Mouse (Mus musculus) liver, embryonic 14.5 days (tissue): ENCODE measurements around the gene Ms4a6c. TPM values are rescaled to one million over a fixed set of nuclear protein-coding genes. Genes with fewer than 3 reads are reported as not detected.
"Not testable (repeated sequence)": the region's sequence is repeated elsewhere in the genome, so short reads cannot be mapped to it uniquely, and the experiment has no call there.

Experiments
- ATAC-seq: fragments of 200-750 bp; cut with Nextera tagmentation; 2 replicates; pipeline ENCODE4 v1.8.0; 2017; ENCODE audit warnings: moderate number of reproducible peaks, mild to moderate bottlenecking, moderate library complexity; ENCODE audit not compliant: insufficient read depth
- DNase-seq, 3 experiments: peaks; one replicate each; pipeline ENCODE4 v3.0.0-alpha.2; 2012 to 2013; ENCODE audit warnings: low read depth in 3 of 3, low spot score in 3 of 3
- H3K27ac ChIP-seq: fragments of 300-500 bp; sonication (generic); 2 replicates; pipeline ENCODE4 v1.5.1; 2014; ENCODE audit warnings: moderate library complexity, mild to moderate bottlenecking, control low read depth, inconsistent platforms
- H3K27me3 ChIP-seq: fragments of 300-500 bp; sonication (generic); 2 replicates; pipeline ENCODE4 v1.6.1; 2014; ENCODE audit warnings: mild to moderate bottlenecking, low read length, moderate library complexity; ENCODE audit not compliant: control insufficient read depth, insufficient read depth
- H3K36me3 ChIP-seq: fragments of 300-500 bp; sonication (generic); replicated peaks from 2 replicates; pipeline ENCODE4 v1.6.1; 2014; ENCODE audit warnings: low read depth; ENCODE audit not compliant: control insufficient read depth, insufficient read depth
- H3K4me1 ChIP-seq, 2 experiments: fragments of 200-500 bp in 1 of 2; fragments of 300-500 bp in 1 of 2; sonication (generic) in 1 of 2; replicated peaks; 2 replicates each; pipeline ENCODE4 v1.6.1; 2012 to 2014; ENCODE audit warnings: antibody characterized with exemption in 1 of 2, inconsistent platforms in 1 of 2, low read length in 1 of 2; ENCODE audit not compliant: control insufficient read depth in 2 of 2, insufficient read depth in 2 of 2
- H3K4me2 ChIP-seq: fragments of 300-500 bp; sonication (generic); 2 replicates; pipeline ENCODE4 v1.6.1; 2014; ENCODE audit warnings: low read depth, mild to moderate bottlenecking, control low read depth, moderate library complexity
- H3K4me3 ChIP-seq, 2 experiments: fragments of 200-500 bp in 1 of 2; fragments of 300-500 bp in 1 of 2; sonication (generic) in 1 of 2; 2 replicates each; pipeline ENCODE4 v1.5.1; 2012 to 2014; ENCODE audit warnings: low read depth in 2 of 2, low read length in 2 of 2, mild to moderate bottlenecking in 2 of 2, control low read depth in 1 of 2, inconsistent platforms in 1 of 2, moderate library complexity in 1 of 2; ENCODE audit not compliant: insufficient read depth in 1 of 2
- H3K9ac ChIP-seq: fragments of 300-500 bp; sonication (generic); replicated peaks from 2 replicates; pipeline ENCODE4 v1.6.1; 2014; ENCODE audit warnings: mild to moderate bottlenecking, control low read depth, moderate library complexity
- H3K9me3 ChIP-seq: fragments of 300-500 bp; sonication (generic); 2 replicates; pipeline ENCODE4 v1.6.1; 2016; ENCODE audit warnings: low read length, mixed read lengths; ENCODE audit not compliant: control insufficient read depth
- CTCF ChIP-seq: IDR thresholded peaks from 2 replicates; pipeline ENCODE4 v1.5.1; 2016; ENCODE audit warnings: antibody characterized with exemption, low read depth, control low read depth
- EP300 ChIP-seq: IDR thresholded peaks from 2 replicates; pipeline ENCODE4 v1.6.1; 2016; ENCODE audit warnings: antibody characterized with exemption, low read depth
- WGBS: fragments of 180-500 bp; shearing (Covaris S2); extraction: QIAGEN DNeasy Blood & Tissue Kit; methylation state at CpG from one replicate; pipeline ENCODE4 v1.1.7; 2014; ENCODE audit not compliant: insufficient replicate concordance; 5-methylcytosine and 5-hydroxymethylcytosine counted together
- polyA plus RNA-seq, 2 experiments: library from polyadenylated mRNA; depleted of rRNA in 1 of 2; stranded (reverse) in 1 of 2; unstranded in 1 of 2; fragments of >200 nt; fragmentation: Nextera tagmentation in 1 of 2; extraction: Ambion mirVana in 1 of 2; gene quantifications; 2 replicates each; pipeline versions ENCODE4 v1.2.1 to v1.2.3; 2012 to 2014

The Ms4a6c gene
- polyA plus RNA-seq, 2 experiments, result 4.2 to 6.3 TPM

GRCm38 (mm10) chr19:11486599-11486998 is 17.4 kb downstream of the Ms4a6c start:
- Histone ChIP-seq H3K9ac (no peak overlapping the region), H3K36me3 (no peaks in the 10 kb centered on the region), H3K4me3 (no peak overlapping the region), H3K4me2 (no peak overlapping the region), H3K27me3 (no peaks in the 10 kb centered on the region), H3K9me3 (no peaks in the 10 kb centered on the region), H3K4me1 (0 out of 4 replicates have a peak, but pooled peaks cover 0 to 1% of the 10 kb centered on the region in 2 experiments), H3K27ac (no peak overlapping the region)
- WGBS, result 61% methylated on average over 1 of the region's 1 CpGs
- TF ChIP-seq CTCF (no peak), EP300 (no peak)
- ATAC-seq (no peak), DNase-seq (no peak)

GRCm38 (mm10) chr19:11491406-11492189 is 22.4 kb downstream of the Ms4a6c start:
- H3K36me3 ChIP-seq, result no peaks in the 10 kb centered on the region
- no peak overlapping the region for H3K27ac ChIP-seq
- TF ChIP-seq CTCF, result no peak
- TF ChIP-seq EP300, result no peak
- no peaks in the 10 kb centered on the region for H3K4me1 ChIP-seq
- DNase-seq, result no peak
- 39% methylated on average over 4 of the region's 4 CpGs for WGBS
- no peak overlapping the region for H3K9ac ChIP-seq
- ATAC-seq, result no peak
- H3K4me3 ChIP-seq, result no peak overlapping the region
- H3K27me3 ChIP-seq, result no peaks in the 10 kb centered on the region
- H3K4me2 ChIP-seq, result no peak overlapping the region
- no peaks in the 10 kb centered on the region for H3K9me3 ChIP-seq

GRCm38 (mm10) chr19:11492671-11493070 is 23.5 kb downstream of the Ms4a6c start:
- 64% methylated on average over 1 of the region's 1 CpGs for WGBS
- ATAC-seq, result no peak

GRCm38 (mm10) chr19:11494519-11494918 is 25.4 kb downstream of the Ms4a6c start:
- DNase-seq, result no peak
- no peak for ATAC-seq
- no peaks in the 10 kb centered on the region for H3K27me3 ChIP-seq
- H3K4me1 ChIP-seq, result no peaks in the 10 kb centered on the region
- no peaks in the 10 kb centered on the region for H3K36me3 ChIP-seq
- H3K9me3 ChIP-seq, result no peaks in the 10 kb centered on the region
- TF ChIP-seq EP300, result no peak
- TF ChIP-seq CTCF, result no peak
- H3K9ac ChIP-seq, result no peak overlapping the region
- H3K27ac ChIP-seq, result no peak overlapping the region
- no peak overlapping the region for H3K4me3 ChIP-seq
- WGBS, result 55% methylated on average over 3 of the region's 3 CpGs
- no peak overlapping the region for H3K4me2 ChIP-seq

More at GRCm38 (mm10) chr19:11492671-11493070, 23.5 kb downstream of the Ms4a6c start:
- H3K4me2 ChIP-seq, result no peak overlapping the region
- no peak overlapping the region for H3K9ac ChIP-seq
- TF ChIP-seq CTCF (no peak), EP300 (no peak)
- no peaks in the 10 kb centered on the region for H3K36me3 ChIP-seq
- no peak overlapping the region for H3K4me3 ChIP-seq
- H3K27me3 ChIP-seq, result no peaks in the 10 kb centered on the region
- no peak for DNase-seq
- H3K4me1 ChIP-seq, result no peaks in the 10 kb centered on the region
- H3K9me3 ChIP-seq, result no peaks in the 10 kb centered on the region
- H3K27ac ChIP-seq, result no peak overlapping the region

- no peak overlapping the region for H3K4me2 ChIP-seq
- ATAC-seq, result no peak
Observed at GRCm38 (mm10) chr19:11496361-11496760, 27.2 kb downstream of the Ms4a6c start.

GRCm38 (mm10) chr19:11497300-11497699 is 28.1 kb downstream of the Ms4a6c start:
- WGBS, result 29% methylated on average over 1 of the region's 1 CpGs
- not testable (repeated sequence) for H3K4me3 ChIP-seq, DNase-seq, ATAC-seq, H3K27me3 ChIP-seq, H3K9ac ChIP-seq, H3K4me2 ChIP-seq, H3K27ac ChIP-seq, H3K36me3 ChIP-seq, H3K4me1 ChIP-seq, H3K9me3 ChIP-seq

More at GRCm38 (mm10) chr19:11496361-11496760, 27.2 kb downstream of the Ms4a6c start:
- H3K27ac ChIP-seq, result no peak overlapping the region
- H3K9ac ChIP-seq, result no peak overlapping the region
- WGBS, result 54% methylated on average over 6 of the region's 6 CpGs
- no peaks in the 10 kb centered on the region for H3K4me1 ChIP-seq
- H3K27me3 ChIP-seq, result no peaks in the 10 kb centered on the region
- H3K9me3 ChIP-seq, result no peaks in the 10 kb centered on the region
- H3K4me3 ChIP-seq, result no peak overlapping the region
- TF ChIP-seq EP300 (no peak), CTCF (no peak)
- no peaks in the 10 kb centered on the region for H3K36me3 ChIP-seq
- DNase-seq, result no peak
